Mouse (Mus musculus) testis, adult 2 months (tissue): ENCODE data around the gene Npc2.

ENCODE experiments used
- CTCF ChIP-seq: fragments of 200-500 bp; IDR thresholded peaks from 2 replicates; pipeline ENCODE4 v1.5.1; 2012; ENCODE audit warnings: low read depth, mild to moderate bottlenecking, inconsistent platforms, low read length, moderate library complexity; ENCODE audit not compliant: control insufficient read depth, insufficient read depth, insufficient replicate concordance
- POLR2A ChIP-seq: fragments of 200-500 bp; IDR thresholded peaks from 2 replicates; pipeline ENCODE4 v1.6.1; 2012; ENCODE audit warnings: low read depth, mild to moderate bottlenecking, inconsistent platforms, low read length, moderate library complexity; ENCODE audit not compliant: control insufficient read depth

- TF ChIP-seq CTCF (no peak; the same call in 1 of the 2 replicates), POLR2A (no peak)
Measured at GRCm38 (mm10) chr12:84813773-84814172, 40.8 kb upstream of the Npc2 start.
